Mouse (Mus musculus): ENCODE measurements around the gene Rph3al. TPM values are rescaled to one million over a fixed set of nuclear protein-coding genes. Genes with fewer than 3 reads are reported as not detected.

The Rph3al gene
- 0.47 and 0.82 TPM in 2 replicates for polyA plus RNA-seq (2011; ENCODE audit: insufficient read length, low read depth, missing spikeins)

GRCm38 (mm10) chr11:75938379-75938906 is at the start of gene Rph3al:
Rph3al (minus strand) TSS chr11:75938429.
- no peak for TF ChIP-seq CTCF (IDR thresholded peaks at IDR 0.05; ENCODE audit: borderline replicate concordance, insufficient read depth, low read length)
- no peak for TF ChIP-seq POLR2A (IDR thresholded peaks at IDR 0.05; ENCODE audit: low read depth, low read length)
- H3K4me3 ChIP-seq (ENCODE audit: insufficient read depth, low read length), result no peak within 1 kb of the TSS

GRCm38 (mm10) chr11:75985948-75986347 is 47.7 kb upstream of the Rph3al start:
- Histone ChIP-seq H3K27ac (ENCODE audit: insufficient read depth, low read length) (no peak overlapping the region), H3K4me3 (ENCODE audit: insufficient read depth, low read length) (no peak overlapping the region), H3K4me1 (ENCODE audit: control insufficient read depth, insufficient read depth, low read length) (no peaks in the 10 kb centered on the region)
- TF ChIP-seq CTCF (IDR thresholded peaks at IDR 0.05; ENCODE audit: borderline replicate concordance, insufficient read depth, low read length), result no peak
- no peak for TF ChIP-seq POLR2A (IDR thresholded peaks at IDR 0.05; ENCODE audit: low read depth, low read length)

More at GRCm38 (mm10) chr11:75938379-75938906, at the start of gene Rph3al:
- no peak within 1 kb of the TSS for H3K27ac ChIP-seq (ENCODE audit: insufficient read depth, low read length)
- H3K4me1 ChIP-seq (ENCODE audit: control insufficient read depth, insufficient read depth, low read length), result peaks cover 4% of the 10 kb centered on the region; the same call in 1 of the 2 replicates

GRCm38 (mm10) chr11:75984581-75984980 is 46.4 kb upstream of the Rph3al start:
- Histone ChIP-seq H3K4me3 (ENCODE audit: insufficient read depth, low read length) (no peak overlapping the region), H3K27ac (ENCODE audit: insufficient read depth, low read length) (no peak overlapping the region), H3K4me1 (ENCODE audit: control insufficient read depth, insufficient read depth, low read length) (no peaks in the 10 kb centered on the region)
- TF ChIP-seq CTCF (IDR thresholded peaks at IDR 0.05; ENCODE audit: borderline replicate concordance, insufficient read depth, low read length) (no peak), POLR2A (IDR thresholded peaks at IDR 0.05; ENCODE audit: low read depth, low read length) (no peak)

DNA sequence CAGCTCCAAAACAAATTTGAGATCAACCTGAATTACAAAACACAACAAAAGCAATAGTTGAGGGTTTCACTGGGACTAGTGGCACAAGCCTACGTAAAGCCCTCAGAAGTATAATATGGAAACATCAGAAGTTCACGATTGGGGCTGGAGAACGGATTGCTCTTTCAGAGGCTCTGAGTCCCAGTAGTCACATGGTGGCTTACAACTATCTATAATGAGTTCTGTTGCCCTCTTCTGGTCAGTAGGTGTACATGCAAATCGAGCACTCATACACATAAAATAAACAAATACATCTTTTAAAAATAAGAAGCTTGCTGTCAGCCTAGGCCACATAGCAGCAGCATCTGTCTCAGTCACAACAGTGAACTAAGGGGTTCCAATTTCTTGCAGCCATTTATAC is 45.0 kb upstream of the Rph3al start:
- H3K4me1 ChIP-seq (ENCODE audit: control insufficient read depth, insufficient read depth, low read length), result no peaks in the 10 kb centered on the region
- TF ChIP-seq CTCF (IDR thresholded peaks at IDR 0.05; ENCODE audit: borderline replicate concordance, insufficient read depth, low read length), result no peak
- no peak for TF ChIP-seq POLR2A (IDR thresholded peaks at IDR 0.05; ENCODE audit: low read depth, low read length)
- no peak overlapping the region for H3K27ac ChIP-seq (ENCODE audit: insufficient read depth, low read length)
- H3K4me3 ChIP-seq (ENCODE audit: insufficient read depth, low read length), result no peak overlapping the region

GRCm38 (mm10) chr11:75980413-75980812 is 42.2 kb upstream of the Rph3al start:
- Histone ChIP-seq H3K4me1 (ENCODE audit: control insufficient read depth, insufficient read depth, low read length) (no peaks in the 10 kb centered on the region), H3K4me3 (ENCODE audit: insufficient read depth, low read length) (no peak overlapping the region), H3K27ac (ENCODE audit: insufficient read depth, low read length) (no peak overlapping the region)
- TF ChIP-seq POLR2A (IDR thresholded peaks at IDR 0.05; ENCODE audit: low read depth, low read length), result no peak
- TF ChIP-seq CTCF (IDR thresholded peaks at IDR 0.05; ENCODE audit: borderline replicate concordance, insufficient read depth, low read length), result no peak

- Histone ChIP-seq H3K4me3 (ENCODE audit: insufficient read depth, low read length) (no peak overlapping the region), H3K4me1 (ENCODE audit: control insufficient read depth, insufficient read depth, low read length) (no peaks in the 10 kb centered on the region), H3K27ac (ENCODE audit: insufficient read depth, low read length) (no peak overlapping the region)
- TF ChIP-seq CTCF (IDR thresholded peaks at IDR 0.05; ENCODE audit: borderline replicate concordance, insufficient read depth, low read length), result no peak
- no peak for TF ChIP-seq POLR2A (IDR thresholded peaks at IDR 0.05; ENCODE audit: low read depth, low read length)
These were observed 39.8 kb upstream of the Rph3al start for GRCm38 (mm10) chr11:75978051-75978450.

DNA sequence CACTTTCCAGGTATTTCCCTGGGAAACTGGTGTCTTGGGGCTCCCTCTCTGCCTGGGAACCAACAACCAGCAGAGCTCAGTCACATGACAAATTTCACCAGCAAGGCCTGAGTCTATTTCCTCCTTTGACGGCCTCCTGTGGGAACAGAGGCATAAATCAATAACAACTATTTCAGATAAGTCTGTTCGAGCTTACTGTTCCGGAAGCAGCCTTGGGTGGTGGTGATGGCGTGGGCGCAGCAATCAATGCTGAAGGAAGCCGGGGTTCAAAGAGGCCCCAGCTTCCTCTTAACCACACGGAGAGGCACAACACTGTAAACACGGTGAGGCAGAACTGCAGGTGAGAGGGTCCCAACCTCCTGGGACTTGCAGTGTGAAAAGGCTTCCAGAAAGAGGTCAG is 38.5 kb upstream of the Rph3al start:
- Histone ChIP-seq H3K4me3 (ENCODE audit: insufficient read depth, low read length) (no peak overlapping the region), H3K4me1 (ENCODE audit: control insufficient read depth, insufficient read depth, low read length) (no peaks in the 10 kb centered on the region), H3K27ac (ENCODE audit: insufficient read depth, low read length) (no peak overlapping the region)
- TF ChIP-seq POLR2A (IDR thresholded peaks at IDR 0.05; ENCODE audit: low read depth, low read length) (no peak), CTCF (IDR thresholded peaks at IDR 0.05; ENCODE audit: borderline replicate concordance, insufficient read depth, low read length) (no peak)

GRCm38 (mm10) chr11:75973988-75974387 is 35.8 kb upstream of the Rph3al start:
- H3K4me3 ChIP-seq (ENCODE audit: insufficient read depth, low read length), result no peak overlapping the region
- no peak for TF ChIP-seq POLR2A (IDR thresholded peaks at IDR 0.05; ENCODE audit: low read depth, low read length)
- peak; percentile 26; the same call in 1 of the 2 replicates for TF ChIP-seq CTCF (IDR thresholded peaks at IDR 0.05; ENCODE audit: borderline replicate concordance, insufficient read depth, low read length)
- H3K27ac ChIP-seq (ENCODE audit: insufficient read depth, low read length), result no peak overlapping the region
- H3K4me1 ChIP-seq (ENCODE audit: control insufficient read depth, insufficient read depth, low read length), result no peaks in the 10 kb centered on the region

DNA sequence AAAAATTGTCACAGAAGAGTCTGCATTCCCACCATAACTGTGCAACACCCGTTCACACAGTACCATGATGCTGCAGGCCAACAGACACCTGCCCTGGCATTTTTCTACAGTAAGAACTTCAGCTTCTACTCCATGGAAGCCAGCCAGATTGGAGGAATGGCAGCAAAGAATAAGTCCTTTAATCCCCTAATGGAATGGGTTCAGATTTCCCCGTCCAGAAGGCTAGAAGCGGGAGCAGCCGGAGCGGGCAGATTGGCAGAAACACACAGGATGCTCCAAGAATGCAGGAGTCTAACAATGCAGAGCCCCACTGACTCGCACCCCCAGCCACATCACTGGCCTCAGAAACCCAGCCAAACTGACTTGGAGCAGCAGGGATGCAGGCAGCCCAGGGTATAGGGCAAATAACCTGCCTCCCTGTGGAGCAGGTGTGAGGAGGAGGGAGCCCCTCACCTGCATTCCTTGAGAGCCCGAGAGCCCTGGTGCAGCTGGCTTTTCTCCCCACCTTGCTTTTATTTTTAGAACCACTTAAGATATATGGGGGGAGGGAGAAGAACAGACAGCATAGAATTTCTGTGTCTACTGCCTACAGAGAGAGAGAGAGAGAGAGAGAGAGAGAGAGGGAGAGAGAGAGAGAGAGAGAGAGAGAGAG is 34.8 kb upstream of the Rph3al start:
- Histone ChIP-seq H3K27ac (ENCODE audit: insufficient read depth, low read length) (no peak overlapping the region), H3K4me1 (ENCODE audit: control insufficient read depth, insufficient read depth, low read length) (no peaks in the 10 kb centered on the region)

DNA sequence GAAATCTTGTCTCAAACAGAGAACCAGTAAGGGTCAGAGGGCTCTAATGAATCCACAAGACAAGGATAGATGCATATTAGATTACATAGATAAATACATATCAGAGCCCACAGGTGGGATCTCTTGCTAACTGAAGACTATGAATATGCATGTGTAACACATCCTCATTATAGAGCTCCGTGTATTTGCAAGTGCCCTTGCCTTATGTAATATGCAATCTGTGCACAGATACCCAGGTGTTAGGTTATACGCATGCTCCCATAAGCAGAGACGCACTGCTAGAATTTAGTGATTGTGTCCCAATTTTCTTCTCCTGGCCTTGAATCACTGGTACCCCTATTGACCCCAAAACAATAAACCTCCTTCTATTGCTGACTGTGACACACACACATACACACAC is 34.0 kb upstream of the Rph3al start:
- Histone ChIP-seq H3K4me1 (ENCODE audit: control insufficient read depth, insufficient read depth, low read length) (no peaks in the 10 kb centered on the region), H3K4me3 (ENCODE audit: insufficient read depth, low read length) (no peak overlapping the region), H3K27ac (ENCODE audit: insufficient read depth, low read length) (no peak overlapping the region)
- TF ChIP-seq POLR2A (IDR thresholded peaks at IDR 0.05; ENCODE audit: low read depth, low read length) (no peak), CTCF (IDR thresholded peaks at IDR 0.05; ENCODE audit: borderline replicate concordance, insufficient read depth, low read length) (no peak)

More for the DNA sequence above, 34.8 kb upstream of the Rph3al start:
- no peak overlapping the region for H3K4me3 ChIP-seq (ENCODE audit: insufficient read depth, low read length)
- TF ChIP-seq CTCF (IDR thresholded peaks at IDR 0.05; ENCODE audit: borderline replicate concordance, insufficient read depth, low read length) (no peak), POLR2A (IDR thresholded peaks at IDR 0.05; ENCODE audit: low read depth, low read length) (no peak)

Data from embryonic fibroblast, embryonic 13.5 days (primary cell).